Mouse (Mus musculus): ENCODE measurements around the gene Tulp3.
"Not testable (repeated sequence)": the region's sequence is repeated elsewhere in the genome, so short reads cannot be mapped to it uniquely, and the experiment has no call there.

Tulp3 gene

GRCm38 (mm10) chr6:128355201-128355681, 410 bp downstream of the Tulp3 start:
- peak; percentile 69 for DNase-seq

- DNase-seq = no peak
Measured at GRCm38 (mm10) chr6:128354140-128354539, 1.5 kb downstream of the Tulp3 start.

GRCm38 (mm10) chr6:128349711-128350110, 5.9 kb downstream of the Tulp3 start:
- no peak for DNase-seq

GRCm38 (mm10) chr6:128346782-128347181, 8.9 kb downstream of the Tulp3 start:
- no peak for DNase-seq

GRCm38 (mm10) chr6:128345623-128346022, 10.0 kb downstream of the Tulp3 start:
- DNase-seq = no peak

- DNase-seq = no peak
Measured at GRCm38 (mm10) chr6:128341956-128342723, 13.5 kb downstream of the Tulp3 start.

GRCm38 (mm10) chr6:128338876-128339275, 16.8 kb downstream of the Tulp3 start:
- DNase-seq = no peak

- DNase-seq = peak; percentile 67
Measured at GRCm38 (mm10) chr6:128337467-128337866, 18.2 kb downstream of the Tulp3 start.

GRCm38 (mm10) chr6:128334397-128335124, 21.1 kb downstream of the Tulp3 start:
- peak; percentile 71 for DNase-seq

GRCm38 (mm10) chr6:128318317-128318716, 37.3 kb downstream of the Tulp3 start:
- DNase-seq = peak; percentile 80

GRCm38 (mm10) chr6:128315597-128315996, 40.1 kb downstream of the Tulp3 start:
- no peak for DNase-seq

GRCm38 (mm10) chr6:128314796-128315195, 40.9 kb downstream of the Tulp3 start:
- DNase-seq = no peak

GRCm38 (mm10) chr6:128308311-128308710, 47.3 kb downstream of the Tulp3 start:
- DNase-seq = peak; percentile 75

- no peak for DNase-seq
Measured at GRCm38 (mm10) chr6:128304801-128305200, 50.9 kb downstream of the Tulp3 start.

- not testable (repeated sequence) for DNase-seq
Measured at GRCm38 (mm10) chr6:128302640-128303039, 53.0 kb downstream of the Tulp3 start.

GRCm38 (mm10) chr6:128301891-128302290, 53.8 kb downstream of the Tulp3 start:
- DNase-seq = no peak

- no peak for DNase-seq
Measured at GRCm38 (mm10) chr6:128301458-128301857, 54.2 kb downstream of the Tulp3 start.

GRCm38 (mm10) chr6:128300134-128301001, 55.3 kb downstream of the Tulp3 start, which contains the start of gene Tead4:
Gene Tead4, minus strand, starts transcription at chr6:128300823.
- peak; percentile 78 for DNase-seq

- DNase-seq = no peak
Measured at GRCm38 (mm10) chr6:128299292-128300133, 56.1 kb downstream of the Tulp3 start.

GRCm38 (mm10) chr6:128298246-128298645, 57.4 kb downstream of the Tulp3 start:
- no peak for DNase-seq

GRCm38 (mm10) chr6:128296750-128297393, 58.8 kb downstream of the Tulp3 start:
- no peak for DNase-seq
